Mouse (Mus musculus): ENCODE measurements around the gene Grhl1.
"Not testable (repeated sequence)": the region's sequence is repeated elsewhere in the genome, so short reads cannot be mapped to it uniquely, and the experiment has no call there.

The Grhl1 gene

DNA sequence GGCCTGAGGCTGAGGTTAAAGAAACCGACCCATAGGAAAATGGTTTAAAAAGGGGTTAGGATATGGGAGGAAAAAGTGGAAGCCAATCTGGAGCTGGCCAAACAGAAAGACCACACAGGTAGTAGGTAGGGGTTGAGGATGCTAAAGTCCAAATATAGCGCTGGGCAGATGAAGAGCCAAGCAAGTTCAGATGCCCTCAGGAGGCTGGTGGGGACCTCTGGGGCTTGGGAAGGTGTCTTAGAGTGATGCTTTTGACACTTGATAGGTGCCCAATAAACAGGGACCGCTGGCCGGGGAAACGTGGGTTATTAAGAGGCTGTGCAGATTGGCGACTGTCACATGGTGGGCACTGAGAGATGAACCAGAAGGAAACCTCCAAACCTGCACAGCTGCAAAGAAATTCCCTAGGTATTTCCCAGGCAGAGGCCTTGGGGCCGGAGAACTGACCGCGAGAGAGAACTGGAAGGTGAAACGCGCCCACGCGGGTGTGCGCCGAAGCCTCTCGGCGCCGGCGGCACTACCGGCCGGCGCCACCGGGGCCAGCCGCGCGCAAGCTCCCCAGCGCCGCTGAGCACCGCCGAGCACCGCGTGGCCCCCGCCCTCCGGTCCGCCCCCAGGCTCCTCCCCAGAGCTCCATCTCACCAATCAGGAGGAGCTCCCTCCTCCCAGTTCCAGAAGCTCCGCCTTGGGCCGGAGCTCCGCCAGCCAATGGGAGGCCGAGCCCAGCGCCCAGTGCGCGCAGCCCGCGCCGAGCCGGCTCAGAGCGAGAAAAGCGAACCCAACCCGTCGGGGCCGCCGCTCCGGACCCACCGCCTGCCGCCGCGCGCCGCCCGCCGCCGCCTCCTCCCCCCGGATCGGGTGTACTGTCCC, at the start of gene Grhl1:
Gene Grhl1 (plus strand): TSS at position 761 of the 870 bp plus-strand sequence.
- peak; percentile 99 for ATAC-seq (ENCODE audit: low TSS enrichment)

DNA sequence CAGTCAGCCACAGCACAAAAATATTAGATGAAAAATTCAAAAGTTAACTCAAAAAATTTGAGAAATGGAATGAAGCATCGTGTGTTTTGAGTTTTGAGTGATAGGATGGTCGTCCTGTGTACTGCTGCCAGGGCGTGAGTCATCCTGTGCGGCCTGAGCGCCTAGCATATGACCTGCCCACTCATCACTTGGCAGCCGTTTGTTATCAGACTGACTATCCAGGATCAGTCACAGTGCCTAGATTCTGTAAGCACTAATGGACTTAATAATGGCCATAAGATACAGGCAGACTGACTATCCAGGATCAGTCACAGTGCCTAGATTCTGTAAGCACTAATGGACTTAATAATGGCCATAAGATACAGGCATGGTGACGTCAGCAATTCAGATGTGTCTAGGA, 47.0 kb upstream of the Grhl1 start:
- ATAC-seq (ENCODE audit: low TSS enrichment): not testable (repeated sequence)

DNA sequence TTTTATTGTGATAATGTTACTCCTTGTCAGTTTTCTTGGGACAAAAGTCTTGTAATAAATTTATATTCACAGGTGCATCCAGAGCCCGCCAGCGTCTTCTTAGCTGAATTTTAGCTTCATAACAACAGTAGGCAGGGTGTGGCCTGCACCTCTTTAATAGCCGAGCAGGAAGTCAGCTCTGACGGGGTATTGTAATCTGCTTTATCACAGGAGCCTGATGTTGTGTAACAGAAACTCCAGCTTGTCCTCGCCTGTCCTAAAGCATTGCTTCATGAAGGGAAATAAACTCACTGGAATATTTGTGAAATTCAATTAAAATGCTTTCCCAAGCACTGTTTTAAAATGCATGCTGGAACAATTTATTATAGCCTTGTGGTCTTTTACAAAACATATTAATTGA, 35.7 kb upstream of the Grhl1 start:
- ATAC-seq (ENCODE audit: low TSS enrichment): no peak

DNA sequence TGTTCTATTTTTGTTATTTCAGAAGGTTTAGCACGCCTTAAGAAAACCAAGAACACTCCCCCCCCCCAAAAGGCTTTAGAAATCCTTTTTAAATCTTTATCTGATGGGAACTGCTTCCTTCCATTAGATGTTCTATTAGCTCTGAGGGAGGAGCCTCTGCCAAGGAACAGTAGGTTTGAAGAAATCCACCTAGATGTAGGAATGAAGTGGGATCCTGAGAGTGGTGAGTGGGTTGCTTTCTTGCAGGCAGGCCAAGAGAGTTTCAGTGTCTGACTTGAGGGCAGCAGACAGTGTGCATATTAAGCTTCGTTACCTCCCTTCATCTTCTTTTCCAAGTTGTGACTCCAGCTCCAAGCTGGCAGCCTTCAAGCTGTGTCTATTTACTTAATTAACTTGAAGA, 34.9 kb upstream of the Grhl1 start:
- peak; percentile 46; the same call in 1 of the 2 replicates for ATAC-seq (ENCODE audit: low TSS enrichment)

DNA sequence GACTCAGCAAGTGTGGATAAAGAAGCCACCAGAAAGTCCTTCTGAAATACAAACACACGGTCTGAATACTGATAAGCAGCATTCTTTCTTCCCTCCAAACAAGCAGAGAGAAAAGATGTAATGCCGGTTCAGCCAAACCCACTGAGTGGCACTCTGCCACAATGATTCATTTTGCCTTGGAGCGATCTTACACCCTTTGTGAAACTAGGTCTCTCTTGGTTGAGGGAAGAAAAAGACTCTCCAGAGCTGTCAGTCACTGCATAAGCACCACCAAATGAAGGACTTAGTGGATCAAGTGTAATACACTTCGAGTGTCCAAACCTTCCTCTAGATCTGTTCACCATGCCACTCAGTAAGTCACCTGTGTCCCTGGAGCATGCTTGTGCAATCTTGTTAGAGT, 34.1 kb upstream of the Grhl1 start:
- peak; percentile 62 for ATAC-seq (ENCODE audit: low TSS enrichment)

DNA sequence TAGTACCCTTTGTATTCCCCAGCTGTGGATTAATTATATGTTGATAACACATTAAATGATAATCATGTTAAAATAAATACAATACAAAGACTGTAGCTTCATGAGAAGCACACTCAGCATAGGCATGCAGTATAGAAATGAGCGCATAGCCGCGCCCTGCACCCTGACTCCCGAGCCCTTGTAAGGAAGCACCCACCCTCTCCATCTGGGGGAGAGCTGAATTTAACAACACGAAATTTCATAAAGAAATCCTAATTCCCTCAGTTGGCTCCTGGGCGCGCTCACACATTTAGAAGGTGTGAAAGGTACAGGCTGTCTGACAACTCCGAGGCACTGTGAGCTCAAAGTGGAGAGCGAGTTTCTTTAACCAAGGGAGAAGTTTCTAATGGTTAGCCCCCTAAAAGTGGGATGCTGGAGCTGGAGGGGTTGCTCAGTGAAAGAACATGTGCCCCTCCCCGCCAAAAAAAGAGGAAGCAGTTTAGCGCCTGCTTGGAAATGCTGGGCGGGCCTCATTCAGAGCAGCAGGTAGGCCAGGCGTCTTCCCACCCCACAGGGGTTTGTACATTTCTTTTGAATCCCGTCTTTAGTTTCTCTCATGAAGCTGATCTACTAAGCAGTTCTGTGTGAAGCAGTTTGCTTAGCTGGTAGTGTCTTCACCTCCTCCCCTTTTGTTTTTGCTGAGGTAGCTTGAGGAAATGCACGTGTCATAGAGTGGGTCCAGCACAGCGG, 30.5 kb upstream of the Grhl1 start:
- ATAC-seq (ENCODE audit: low TSS enrichment): peak; percentile 38; the same call in 1 of the 2 replicates

DNA sequence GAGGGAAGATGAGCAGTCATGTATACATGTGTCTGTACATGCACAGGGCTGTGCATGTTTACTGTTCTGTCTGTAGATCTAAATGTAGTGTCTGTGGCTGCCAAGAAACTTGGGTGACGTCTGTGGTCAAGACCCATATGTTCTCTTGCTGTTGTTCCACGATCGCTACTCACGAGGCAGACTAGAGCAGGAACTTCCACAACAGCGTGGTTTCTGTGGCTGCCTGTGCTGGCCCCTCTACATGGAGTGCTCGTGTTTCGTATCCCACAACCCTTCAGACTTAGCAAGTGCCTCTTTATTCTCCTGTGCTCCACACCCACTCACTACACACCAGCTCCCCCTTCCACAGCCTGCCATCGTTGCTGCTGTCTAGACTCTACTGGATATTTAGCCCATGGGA, 24.4 kb upstream of the Grhl1 start:
- no peak for ATAC-seq (ENCODE audit: low TSS enrichment)

DNA sequence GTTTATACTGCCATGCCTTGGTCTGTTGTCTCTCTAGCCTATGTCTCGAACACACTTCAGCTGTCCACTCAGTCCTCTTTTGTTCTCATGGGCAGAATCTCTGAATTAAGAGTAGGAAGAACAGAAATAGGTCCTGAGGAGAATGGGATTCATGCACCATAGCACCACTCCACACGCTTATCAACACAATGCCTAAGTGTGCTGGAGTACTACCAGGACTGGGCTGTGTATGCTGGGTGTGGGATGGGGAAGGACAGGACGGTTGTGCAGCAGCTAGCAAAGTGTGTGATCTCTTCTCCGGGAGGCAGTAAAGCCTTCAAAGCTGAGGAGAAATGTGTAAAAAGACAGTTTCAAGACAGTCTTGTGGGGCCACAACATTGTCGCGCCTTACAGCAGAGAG, 23.2 kb upstream of the Grhl1 start:
- ATAC-seq (ENCODE audit: low TSS enrichment): no peak

DNA sequence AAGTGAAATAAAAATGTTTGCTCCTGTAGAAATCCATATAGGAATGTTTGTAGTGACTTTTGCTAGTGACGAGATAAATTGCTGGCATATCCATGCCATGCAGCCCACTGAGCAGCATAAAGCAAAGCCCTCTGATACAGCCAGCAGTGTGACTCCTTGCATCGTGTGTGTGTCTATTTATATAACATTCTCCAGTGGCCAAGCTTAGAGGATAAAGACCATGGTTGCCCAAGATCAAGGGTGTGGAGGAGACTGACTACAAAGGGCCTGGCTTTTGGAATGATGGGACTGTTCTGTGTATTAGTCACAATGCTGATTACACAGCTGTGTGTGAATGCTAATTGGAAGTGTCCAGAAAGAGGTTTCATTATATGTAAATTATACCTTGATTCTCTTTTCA, 19.6 kb upstream of the Grhl1 start:
- no peak for ATAC-seq (ENCODE audit: low TSS enrichment)

DNA sequence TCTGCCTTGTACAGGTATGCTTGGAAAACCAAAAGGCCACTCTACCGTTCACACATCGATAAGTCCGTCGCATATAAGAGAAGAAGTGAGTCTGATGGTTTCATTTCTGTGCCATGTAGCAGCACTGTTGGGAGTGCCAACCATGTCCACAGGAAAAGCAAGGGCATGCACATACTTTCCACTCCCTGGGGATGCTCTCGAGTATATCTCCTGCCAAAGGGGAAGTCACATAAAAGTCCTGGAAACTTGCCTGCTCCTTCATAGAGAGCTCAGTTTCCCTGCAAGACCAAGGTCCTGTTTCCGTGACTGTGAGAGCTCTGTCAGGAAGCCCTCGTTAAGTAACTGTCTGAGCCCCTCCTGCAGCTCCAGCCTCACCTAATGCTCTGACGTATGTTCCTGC, 16.1 kb upstream of the Grhl1 start:
- no peak for ATAC-seq (ENCODE audit: low TSS enrichment)

DNA sequence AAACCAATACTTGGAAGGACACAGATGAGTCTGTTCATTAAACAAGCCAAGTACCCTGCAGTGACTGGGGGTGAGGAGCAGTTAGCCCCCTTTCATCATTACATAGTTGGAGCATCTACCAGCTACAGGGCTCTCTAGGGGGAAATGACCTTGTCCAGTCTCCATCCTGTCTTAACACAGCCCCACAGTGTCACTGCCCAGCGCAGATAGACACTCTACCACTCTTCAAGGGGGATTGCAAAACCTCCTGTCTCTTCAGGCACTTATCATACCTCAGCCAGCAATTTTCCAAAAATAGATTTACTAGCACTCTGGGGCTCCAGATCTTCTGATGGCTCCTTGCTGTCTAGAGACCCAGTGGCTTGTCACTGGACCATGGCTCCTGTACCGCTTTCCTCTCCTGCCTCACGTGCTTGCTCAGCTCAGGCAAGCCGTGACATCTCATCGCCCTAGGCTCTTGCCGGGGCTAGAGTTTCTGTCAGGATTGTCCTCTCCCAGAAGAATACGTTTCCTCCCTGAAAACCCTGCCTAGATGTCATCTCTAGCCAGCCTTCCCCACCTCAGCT, 8.6 kb upstream of the Grhl1 start:
- no peak for ATAC-seq (ENCODE audit: low TSS enrichment)

DNA sequence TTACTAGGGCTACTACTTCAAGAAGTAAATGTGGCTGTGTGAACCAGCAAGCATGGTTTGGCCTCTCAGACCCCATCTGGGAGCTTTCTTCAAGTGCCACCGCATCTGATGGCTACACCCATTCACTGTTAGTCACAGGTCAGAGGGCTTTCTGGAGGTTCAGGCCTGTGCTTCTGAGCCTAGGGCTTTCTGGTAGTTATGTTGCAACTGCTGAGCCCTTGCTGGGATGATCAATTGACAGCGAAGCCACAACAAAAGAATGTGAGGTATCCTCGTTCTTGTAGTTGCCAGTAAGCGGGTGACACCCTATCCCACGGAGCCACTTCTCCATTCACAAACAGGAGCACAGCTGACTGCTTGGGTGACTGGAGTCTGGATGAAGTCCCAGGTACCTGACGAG, 6.8 kb upstream of the Grhl1 start:
- ATAC-seq (ENCODE audit: low TSS enrichment): no peak

DNA sequence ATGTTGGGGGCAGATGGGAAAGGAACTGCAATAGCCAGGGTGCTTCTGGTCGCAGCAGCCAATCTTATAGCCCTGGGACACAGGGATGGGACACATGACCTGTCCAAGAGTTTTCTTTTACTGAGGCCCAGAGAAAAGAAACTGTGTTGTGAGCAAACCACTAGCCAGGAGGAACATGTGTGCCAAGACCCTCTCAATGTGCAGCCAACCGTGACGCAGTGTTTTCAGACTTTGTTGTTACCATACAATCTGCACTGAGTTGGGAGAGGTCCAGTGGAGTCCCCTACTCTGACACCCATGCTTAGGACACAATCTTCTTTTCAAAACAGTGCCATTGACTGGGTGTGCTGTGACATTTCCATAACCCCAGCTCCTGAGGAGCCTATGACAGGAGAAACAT, 4.5 kb upstream of the Grhl1 start:
- ATAC-seq (ENCODE audit: low TSS enrichment): no peak

DNA sequence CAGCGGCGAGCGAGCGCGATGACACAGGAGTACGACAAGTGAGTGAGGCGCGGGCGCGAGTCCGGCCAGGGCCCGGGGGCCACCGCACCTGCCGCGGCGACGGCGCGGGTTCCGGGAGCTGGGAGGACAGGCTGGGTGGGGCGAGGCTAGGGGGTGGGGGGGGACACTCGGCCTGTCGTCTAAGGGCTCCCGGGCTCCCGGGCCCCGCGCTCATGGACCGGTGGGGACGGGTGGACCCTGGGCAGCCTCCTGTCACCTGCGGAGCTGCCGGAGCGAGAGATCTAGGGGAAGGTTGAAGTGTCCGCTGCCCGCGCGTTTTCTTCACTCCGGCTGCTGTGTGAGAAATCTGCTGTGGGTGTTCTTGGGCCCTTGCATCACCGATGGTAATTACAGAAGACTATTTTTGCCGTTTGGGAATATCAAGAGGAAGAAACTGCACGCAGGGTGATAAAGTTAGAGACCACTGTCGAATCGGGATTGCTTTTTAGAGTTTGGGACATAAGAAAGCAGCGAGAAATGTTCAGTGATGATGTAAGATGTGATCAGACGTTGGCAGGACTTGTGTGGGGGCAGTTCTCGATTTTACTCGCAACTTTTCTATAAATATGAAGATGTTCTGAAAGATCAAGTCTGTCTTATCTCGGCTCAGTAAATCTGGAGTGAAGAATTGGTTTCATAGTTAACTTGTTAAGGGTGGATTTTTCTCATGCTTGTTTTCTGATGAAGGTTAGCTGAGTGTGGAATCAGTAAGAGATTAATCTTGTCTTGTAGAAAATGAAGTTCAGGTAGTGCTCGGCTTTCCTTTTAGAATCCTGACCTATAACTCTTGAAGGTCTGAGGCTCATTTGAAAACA, 565 bp downstream of the Grhl1 start:
- ATAC-seq (ENCODE audit: low TSS enrichment): 0 out of 2 replicates have a peak, but pooled peaks have one; percentile 14

DNA sequence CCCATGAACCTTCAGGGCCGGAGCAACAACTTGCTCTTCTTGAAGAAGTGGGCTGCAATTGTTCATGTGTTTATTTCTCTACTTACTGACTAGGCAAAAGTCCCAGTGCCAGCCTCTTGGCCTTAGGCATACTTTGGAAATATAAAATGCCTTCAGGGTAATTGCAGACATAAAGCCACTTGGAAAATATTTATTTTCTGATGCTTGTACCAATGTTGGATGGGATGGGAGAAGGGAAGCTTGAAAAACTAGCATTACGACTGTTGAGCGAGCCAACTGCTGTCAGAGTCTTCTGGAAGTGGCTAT, 1.1 kb downstream of the Grhl1 start:
- no peak for ATAC-seq (ENCODE audit: low TSS enrichment)

DNA sequence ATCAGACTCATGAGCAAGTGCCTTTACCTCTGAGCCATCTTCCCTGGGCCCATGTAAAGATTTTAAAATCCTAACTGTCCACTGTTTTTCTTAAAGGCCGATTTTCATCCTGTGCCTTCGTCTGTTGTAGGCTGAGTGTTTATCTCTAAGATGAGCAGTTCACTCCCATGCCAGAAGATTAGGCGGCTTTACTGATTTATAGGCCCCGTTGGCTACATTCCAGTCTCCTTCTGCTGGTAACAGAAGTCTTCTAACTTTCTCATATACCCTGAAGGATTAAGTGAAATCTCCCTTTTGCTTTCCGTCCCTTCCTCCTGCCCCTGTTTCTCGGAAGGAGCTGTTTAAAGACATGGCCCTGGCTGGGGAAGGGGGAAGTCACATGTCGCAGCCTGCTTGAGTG, 2.8 kb downstream of the Grhl1 start:
- no peak for ATAC-seq (ENCODE audit: low TSS enrichment)

DNA sequence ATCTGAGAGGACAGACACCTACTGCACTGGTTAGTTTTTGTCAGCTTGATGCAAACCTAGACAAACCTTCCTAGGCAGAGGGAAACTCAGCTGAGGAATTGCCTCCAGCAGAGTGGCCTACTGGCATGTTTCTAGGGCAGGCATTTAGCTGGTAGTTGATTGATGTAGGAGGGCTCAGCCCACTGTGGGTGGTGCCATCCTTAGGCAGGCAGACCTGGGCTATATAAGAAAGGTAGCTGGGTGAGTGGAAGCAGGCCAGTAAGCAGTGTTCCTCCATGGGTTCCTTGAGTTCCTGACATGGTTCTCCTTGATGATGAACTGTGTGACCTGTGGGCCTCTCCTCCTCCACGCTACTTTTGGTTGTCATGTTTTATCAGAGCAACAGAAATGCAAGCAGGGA, 8.4 kb downstream of the Grhl1 start:
- ATAC-seq (ENCODE audit: low TSS enrichment): no peak

DNA sequence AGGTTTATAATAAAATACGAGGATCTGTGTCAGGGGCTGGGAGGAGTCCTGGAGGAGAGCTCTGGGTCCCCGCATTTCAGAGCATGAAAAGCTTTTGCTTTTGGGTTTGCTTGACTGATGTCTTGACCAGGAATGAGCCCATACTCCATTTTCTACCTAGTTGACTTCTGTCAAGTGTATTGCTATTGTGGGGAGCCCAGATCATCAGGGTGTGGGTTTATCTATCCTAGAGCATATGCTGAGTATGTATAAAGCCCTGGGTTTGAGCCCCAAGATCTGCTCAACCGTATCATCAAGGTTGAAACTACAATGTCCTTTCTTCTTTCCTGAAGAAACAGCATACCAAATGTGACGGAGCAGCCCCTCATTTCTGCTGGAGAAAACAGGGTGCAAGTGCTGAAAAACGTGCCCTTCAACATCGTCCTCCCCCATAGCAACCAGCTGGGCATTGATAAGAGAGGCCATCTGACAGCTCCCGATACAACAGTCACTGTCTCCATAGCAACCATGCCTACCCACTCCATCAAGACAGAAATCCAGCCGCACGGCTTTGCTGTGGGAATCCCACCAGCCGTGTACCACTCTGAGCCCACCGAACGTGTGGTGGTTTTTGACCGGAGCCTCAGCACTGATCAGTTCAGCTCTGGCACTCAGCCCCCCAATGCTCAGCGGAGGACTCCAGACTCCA, 9.1 kb downstream of the Grhl1 start:
- peak; percentile 50; the same call in 1 of the 2 replicates for ATAC-seq (ENCODE audit: low TSS enrichment)

DNA sequence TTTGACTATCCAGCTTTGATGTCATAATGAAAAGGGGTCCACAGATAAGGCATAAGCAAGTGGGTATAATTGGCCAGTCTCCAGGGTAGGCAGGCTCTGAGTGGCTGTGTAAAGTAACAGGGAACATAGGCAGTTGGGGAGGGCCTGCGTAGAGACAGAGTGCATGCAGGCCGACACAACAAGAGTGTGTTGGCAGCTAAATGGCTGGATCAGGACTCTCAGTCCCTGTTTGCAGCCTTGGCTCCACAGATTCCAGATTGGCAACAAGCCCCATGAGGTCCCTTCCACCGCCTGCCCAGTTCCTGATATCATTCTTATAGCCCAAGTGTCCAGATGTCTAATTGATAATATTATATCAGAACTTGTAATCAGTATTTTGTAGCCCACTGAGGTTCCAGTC, 11.6 kb downstream of the Grhl1 start:
- no peak for ATAC-seq (ENCODE audit: low TSS enrichment)

DNA sequence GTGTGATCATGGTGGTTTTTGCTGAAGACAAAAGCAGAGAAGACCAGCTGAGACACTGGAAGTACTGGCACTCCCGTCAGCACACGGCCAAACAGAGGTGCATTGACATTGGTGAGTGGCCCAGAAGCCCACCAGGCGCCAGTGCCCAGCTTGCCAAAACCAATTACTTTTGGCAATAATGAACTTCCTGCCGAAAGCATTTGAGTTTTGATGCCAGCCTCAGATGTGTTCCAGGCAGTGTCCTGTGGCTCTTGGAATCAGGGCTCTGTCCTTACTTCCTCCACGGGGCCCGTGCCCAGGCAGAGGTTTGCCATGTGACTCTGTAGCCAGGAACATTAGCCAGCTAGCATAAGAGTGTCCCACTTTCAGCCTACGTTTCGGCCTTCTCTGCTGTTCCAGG, 12.8 kb downstream of the Grhl1 start:
- peak; percentile 58; the same call in 1 of the 2 replicates for ATAC-seq (ENCODE audit: low TSS enrichment)

DNA sequence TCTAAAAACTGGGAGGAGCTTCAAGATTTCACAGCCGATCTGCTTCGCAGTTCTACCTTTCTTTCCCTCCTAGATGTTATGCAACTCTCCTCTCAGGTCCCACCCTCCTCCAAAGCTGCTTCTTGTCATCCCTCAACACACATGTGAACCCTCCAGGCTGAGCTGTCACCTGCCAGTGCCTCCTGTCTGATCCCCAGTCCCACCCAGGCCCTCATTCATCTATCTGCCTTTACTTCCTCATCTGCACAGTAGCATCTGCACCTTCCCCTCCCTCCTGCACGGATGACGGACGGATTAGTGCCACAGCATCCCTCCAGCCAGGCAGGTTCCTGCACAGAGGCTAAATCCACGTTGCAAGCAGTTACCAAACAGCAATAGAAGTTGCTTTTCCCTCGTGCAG, 14.1 kb downstream of the Grhl1 start:
- ATAC-seq (ENCODE audit: low TSS enrichment): no peak
